Mouse (Mus musculus): ENCODE measurements around the gene Atf6b.

The Atf6b gene

DNA sequence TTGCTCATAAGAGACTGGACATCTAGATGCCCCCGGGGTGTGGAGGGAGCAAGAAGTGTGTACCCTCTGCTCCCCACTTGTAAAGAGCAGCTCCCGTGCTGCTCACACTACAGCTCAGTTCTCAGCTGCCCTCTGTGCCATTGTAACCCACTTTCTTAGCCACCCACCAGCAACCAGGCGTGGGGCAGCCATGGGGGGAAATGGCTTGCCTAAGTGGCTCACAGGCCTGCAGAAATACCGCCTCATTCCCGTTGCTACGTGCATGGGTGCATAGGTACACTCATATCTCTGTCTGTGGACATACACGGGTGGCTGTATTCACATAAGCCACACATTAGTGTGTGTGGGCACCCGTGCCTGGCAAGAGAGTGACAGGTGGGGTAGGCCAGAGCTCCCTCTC is 16.0 kb downstream of the Atf6b start:
- no peak for DNase-seq (ENCODE audit: inconsistent age in 2 of 2, low spot score in 1 of 2)

GRCm38 (mm10) chr17:34663558-34663957 is 16.6 kb downstream of the Atf6b start:
- no peak for DNase-seq (ENCODE audit: inconsistent age in 2 of 2, low spot score in 1 of 2)

DNA sequence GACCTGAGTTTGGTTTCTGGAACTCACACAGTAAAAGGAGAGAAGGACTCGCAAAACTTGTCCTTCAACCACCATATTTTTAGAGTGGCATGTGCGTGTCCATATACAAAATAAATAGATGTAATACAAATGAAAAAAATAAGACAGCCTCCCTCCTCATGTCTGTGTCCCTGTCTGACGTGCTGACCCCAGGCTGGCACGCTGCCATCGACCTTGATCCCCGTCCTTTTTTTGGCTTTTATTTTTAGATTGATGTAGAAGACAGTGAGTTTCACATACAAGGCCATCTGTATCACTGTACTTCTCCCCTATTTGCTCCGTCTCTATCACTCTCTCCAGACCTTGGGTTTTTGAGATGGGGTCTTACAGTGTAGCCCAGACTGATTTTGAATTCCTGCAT is 17.5 kb downstream of the Atf6b start:
- peak; percentile 75 to 79 for DNase-seq (ENCODE audit: inconsistent age in 2 of 2, low spot score in 1 of 2)

DNA sequence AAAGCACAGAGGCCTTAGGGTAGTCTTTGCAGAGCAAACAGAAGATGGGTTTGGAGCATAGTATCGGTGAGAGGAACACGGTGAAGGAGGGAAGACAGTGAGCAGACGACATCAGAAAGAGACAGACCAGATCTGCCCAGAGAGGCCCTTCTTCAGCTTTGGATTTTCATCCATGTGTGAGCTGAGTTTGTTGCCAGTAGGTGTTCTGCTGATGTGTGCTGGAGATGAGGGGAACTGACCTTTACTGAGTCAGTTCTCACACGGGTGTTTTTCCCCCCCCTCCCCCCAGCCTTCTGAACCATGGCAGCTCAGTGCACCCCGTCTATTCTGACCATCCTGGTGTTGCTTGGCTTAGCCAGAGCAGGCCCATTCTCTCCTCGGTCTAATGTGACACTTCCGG is 23.3 kb downstream of the Atf6b start, which contains the start of gene Tnxb:
Gene Tnxb (plus strand): TSS at position 301 of the 400 bp plus-strand sequence.
- DNase-seq (ENCODE audit: inconsistent age in 2 of 2, low spot score in 1 of 2): no peak

DNA sequence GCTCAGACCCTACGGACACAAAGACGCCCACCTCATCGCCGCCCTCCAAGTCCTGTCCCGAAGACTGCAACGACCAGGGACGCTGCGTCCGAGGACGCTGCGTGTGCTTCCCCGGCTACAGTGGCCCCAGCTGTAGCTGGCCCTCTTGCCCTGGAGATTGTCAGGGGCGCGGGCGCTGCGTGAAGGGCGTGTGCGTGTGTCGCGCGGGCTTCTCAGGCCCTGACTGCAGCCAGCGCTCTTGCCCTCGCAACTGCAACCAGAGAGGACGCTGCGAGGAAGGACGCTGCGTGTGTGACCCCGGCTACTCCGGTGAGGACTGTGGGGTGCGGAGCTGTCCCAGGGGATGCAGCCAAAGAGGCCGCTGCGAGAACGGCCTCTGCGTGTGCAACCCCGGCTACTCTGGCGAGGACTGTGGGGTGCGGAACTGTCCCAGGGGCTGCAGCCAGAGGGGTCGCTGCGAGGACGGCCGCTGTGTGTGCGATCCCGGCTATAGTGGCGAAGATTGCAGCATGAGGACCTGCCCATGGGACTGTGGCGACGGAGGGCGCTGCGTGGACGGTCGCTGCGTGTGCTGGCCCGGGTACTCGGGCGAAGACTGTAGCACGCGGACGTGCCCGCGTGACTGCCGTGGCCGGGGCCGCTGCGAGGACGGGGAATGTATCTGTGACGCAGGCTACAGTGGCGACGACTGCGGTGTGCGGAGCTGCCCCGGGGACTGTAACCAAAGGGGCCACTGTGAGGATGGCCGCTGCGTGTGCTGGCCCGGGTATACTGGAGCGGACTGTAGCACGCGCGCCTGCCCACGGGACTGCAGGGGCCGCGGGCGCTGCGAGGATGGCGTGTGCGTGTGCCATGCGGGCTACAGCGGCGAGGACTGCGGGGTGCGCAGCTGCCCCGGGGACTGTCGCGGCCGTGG is 24.5 kb downstream of the Atf6b start:
- DNase-seq (ENCODE audit: inconsistent age in 2 of 2, low spot score in 1 of 2): no peak

GRCm38 (mm10) chr17:34672246-34672792 is 25.4 kb downstream of the Atf6b start:
- DNase-seq (ENCODE audit: inconsistent age in 2 of 2, low spot score in 1 of 2): no peak

- no peak for DNase-seq (ENCODE audit: inconsistent age in 2 of 2, low spot score in 1 of 2)
Observed at GRCm38 (mm10) chr17:34673139-34673538, 26.2 kb downstream of the Atf6b start.

- no peak for DNase-seq (ENCODE audit: inconsistent age in 2 of 2, low spot score in 1 of 2)
Observed at GRCm38 (mm10) chr17:34674524-34675204, 27.7 kb downstream of the Atf6b start.

DNA sequence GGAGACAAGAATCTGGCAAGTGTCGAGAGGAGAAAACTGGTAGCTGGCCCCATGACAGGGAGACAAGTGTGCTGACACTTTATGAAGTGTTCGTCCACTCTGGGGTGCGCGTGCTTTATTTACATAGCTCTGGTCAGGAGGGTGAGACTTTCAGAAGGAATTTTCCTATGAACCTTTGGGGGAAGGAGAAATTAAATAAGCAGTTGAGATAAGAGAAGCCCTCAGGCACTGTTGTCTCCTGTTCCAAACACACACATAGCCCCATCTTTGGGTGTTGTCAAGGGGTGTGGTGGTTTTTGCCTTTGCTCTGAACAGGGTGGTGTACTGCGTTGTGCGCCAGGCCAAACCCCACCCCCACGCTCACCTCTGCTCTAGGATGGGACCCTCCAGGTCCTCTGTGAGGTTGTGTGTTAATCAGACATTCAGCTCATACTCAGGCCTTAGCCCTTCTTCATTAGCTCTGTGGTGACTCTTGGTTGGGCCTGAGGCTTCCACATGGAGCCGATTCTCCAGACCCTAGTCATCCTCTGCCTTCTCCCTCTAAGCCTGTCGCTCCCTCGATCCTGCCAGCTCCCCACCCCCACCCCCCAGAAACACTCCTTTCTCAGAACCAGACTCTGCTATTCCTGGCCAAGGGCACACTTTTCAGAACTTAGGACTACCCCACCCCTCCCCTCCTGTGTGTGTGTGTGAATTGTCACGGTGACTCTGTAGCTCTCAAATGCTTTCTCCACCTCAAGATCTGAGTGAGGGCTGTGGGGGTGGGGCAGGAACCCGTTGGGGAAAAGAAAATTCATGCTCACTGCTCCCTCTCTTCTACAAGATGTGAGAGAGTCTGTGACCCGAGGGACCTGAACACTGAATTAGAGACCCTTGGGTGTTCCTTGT is 28.5 kb downstream of the Atf6b start:
- no peak for DNase-seq (ENCODE audit: inconsistent age in 2 of 2, low spot score in 1 of 2)

- no peak for DNase-seq (ENCODE audit: inconsistent age in 2 of 2, low spot score in 1 of 2)
Observed at GRCm38 (mm10) chr17:34676093-34676460, 29.1 kb downstream of the Atf6b start.

DNA sequence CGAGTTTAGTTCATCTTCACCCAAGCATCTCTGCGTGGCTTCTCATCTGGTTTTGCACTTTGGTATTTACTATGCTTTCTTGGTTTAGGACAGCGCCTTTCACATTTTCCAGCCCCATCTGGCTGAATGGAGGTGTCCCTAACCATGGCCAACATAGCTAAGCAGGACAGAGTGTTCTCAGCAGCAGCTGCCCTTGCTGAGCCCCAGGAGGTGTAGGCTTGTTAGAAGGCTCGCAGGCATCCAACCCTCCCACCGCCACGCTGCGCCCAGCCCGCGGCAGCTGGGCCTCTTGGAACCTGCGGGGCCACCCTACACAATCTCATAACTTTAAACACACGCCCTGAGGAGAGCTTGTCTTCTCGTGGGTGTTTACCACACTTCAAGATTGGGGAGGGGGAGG is 29.7 kb downstream of the Atf6b start:
- DNase-seq (ENCODE audit: inconsistent age in 2 of 2, low spot score in 1 of 2): no peak

- no peak for DNase-seq (ENCODE audit: inconsistent age in 2 of 2, low spot score in 1 of 2)
Observed at GRCm38 (mm10) chr17:34680191-34680590, 33.2 kb downstream of the Atf6b start.

- no peak for DNase-seq (ENCODE audit: inconsistent age in 2 of 2, low spot score in 1 of 2)
Observed at GRCm38 (mm10) chr17:34680621-34681020, 33.7 kb downstream of the Atf6b start.

- peak; percentile 85 to 89 for DNase-seq (ENCODE audit: inconsistent age in 2 of 2, low spot score in 1 of 2)
Observed at GRCm38 (mm10) chr17:34681132-34681571, 34.2 kb downstream of the Atf6b start.

DNA sequence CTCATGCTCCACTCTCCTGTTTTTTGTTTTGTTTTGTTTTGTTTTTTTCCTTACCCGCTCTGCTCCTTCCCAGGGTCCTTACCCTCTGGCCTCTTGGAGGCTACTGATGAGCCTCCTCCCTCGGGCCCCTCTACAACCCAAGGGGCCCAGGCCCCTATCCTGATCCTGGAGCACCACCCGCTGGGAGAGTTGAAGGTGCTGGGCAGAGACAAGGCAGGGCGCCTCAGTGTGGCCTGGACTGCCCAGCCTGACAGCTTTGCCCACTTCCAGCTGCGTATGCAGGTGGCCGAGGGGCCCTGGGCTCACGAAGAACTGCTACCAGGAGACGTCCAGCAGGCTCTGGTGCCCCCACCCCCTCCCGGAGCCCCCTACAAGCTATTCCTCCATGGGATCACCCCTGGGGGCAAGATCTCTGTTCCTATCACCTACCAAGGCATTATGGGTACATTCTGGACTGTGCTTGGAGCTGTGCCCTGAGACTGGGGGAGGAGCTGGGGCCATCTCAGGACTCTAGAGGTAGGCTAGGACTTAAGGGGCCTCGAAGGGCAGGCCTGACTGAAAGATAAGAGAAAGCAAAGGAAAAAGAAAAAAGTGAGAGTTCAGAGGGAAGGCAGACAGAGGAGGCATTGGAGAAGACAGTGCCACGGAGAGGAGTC is 35.1 kb downstream of the Atf6b start:
- peak in 1 of 2 experiments; percentile 48 for DNase-seq (ENCODE audit: inconsistent age in 2 of 2, low spot score in 1 of 2)

GRCm38 (mm10) chr17:34683179-34683578 is 36.2 kb downstream of the Atf6b start:
- DNase-seq (ENCODE audit: inconsistent age in 2 of 2, low spot score in 1 of 2): no peak

DNA sequence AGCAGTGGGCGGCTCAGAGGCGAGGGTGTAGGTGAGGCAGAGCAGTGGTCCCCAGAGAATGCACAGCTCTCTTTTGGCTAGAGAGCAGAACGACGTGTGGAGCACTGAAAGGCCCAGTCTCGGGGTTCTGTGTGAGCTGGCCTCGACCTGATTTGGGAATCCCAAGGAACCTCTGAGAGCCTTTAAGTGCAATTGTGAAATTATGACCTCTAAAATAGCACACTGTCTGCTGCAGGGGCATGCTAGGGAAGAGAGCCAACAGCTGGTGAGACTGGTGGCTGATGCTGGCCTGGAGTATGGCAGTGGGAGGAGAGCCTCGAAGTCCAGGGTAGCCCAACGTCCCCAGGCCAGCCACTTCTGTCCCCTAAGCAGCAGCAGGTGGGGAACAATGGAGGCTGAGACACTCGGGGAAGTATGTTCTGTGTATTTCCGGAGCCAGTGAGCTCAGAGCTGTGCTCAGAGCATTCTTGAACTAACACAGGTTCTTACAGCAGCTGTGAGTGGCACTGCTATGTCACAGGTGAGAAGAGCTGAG is 36.8 kb downstream of the Atf6b start:
- DNase-seq (ENCODE audit: inconsistent age in 2 of 2, low spot score in 1 of 2): no peak

GRCm38 (mm10) chr17:34684253-34684893 is 37.4 kb downstream of the Atf6b start:
- peak; percentile 55 to 65 for DNase-seq (ENCODE audit: inconsistent age in 2 of 2, low spot score in 1 of 2)

Data from adrenal gland, adult (tissue).